Mouse (Mus musculus) gastrocnemius, adult 8-10 months (tissue): Measurements from ENCODE around the gene Sgms1. TPM values are rescaled to one million over a fixed set of nuclear protein-coding genes. Genes with fewer than 3 reads are reported as not detected.

ENCODE experiments used
- DNase-seq, 2 experiments: peaks; one replicate each; pipeline ENCODE4 v3.0.0; 2022; ENCODE audit warnings: low spot score in 2 of 2
- total RNA-seq, 4 experiments: library from RNA; stranded (reverse); gene quantifications; 2 replicates each; pipeline ENCODE4 v1.2.4; 2022

The Sgms1 gene
- total RNA-seq: 10 to 100 TPM; 57.6 to 68.1 (median 61.3) TPM

DNA sequence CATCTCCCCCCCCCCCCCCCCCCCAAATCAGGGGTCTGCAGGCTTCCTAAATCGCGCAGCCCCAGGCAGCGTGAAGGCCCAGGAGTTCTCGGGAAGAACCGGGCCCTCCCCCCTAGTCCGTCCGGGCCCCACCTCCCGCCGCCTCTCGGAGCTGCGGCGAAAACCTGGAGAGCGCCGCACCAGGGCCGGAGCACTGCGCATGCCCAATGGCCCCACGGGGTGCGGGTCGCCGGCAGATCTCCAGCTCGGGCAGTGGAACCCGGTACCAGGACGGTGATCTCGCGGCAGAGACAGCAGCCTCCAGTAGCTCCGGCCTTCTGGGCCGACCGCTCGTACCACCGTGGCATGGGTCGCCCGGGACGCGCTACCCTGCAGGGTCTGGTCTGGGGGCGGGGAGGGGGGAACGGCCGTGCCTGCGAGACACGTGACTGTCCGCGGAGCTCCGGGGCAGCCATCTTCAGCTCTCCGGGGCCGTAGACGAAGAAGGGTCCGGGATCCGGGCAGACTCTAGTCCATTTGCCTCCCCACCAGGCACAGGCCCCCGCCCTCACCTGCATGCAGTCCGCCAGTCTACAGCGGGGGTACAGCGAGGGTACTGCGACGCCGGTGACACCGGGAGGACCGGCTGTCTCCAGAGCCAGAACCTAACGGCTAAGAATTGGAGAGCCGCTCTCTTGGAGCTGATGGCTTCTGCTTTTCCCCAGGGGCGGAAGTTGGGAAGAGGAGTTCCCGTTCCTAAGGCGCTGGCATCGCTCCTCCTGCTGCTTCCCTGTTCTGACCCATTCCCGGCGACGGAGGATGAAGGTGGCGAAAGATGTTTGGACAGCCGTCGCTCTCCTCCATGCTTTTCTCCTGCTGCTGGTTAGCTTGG lies at the start of gene Sgms1:
Sgms1 (minus strand) TSS at position 714 of the 871 bp plus-strand sequence.
- DNase-seq: peak; percentile 76 to 88

DNA sequence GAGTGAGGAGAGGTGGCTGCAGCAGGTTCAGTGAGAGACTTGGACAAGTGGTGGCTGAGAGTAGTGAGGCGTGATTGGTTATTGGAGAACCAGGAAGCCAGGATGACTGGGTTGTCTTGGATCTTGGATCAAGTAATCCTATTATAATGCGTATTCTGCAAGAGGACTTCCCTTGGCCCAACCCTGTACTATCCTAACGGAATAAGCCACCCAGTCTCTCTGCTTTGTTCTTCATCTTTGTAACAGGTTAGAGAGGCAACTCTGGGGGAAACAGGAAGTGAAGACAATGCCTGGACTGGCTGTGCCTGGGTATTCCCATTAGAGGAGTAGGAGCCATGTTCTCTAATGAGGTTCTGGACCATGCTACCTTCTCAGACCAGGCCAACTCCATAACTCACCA lies 36.3 kb upstream of the Sgms1 start:
- no peak for DNase-seq

DNA sequence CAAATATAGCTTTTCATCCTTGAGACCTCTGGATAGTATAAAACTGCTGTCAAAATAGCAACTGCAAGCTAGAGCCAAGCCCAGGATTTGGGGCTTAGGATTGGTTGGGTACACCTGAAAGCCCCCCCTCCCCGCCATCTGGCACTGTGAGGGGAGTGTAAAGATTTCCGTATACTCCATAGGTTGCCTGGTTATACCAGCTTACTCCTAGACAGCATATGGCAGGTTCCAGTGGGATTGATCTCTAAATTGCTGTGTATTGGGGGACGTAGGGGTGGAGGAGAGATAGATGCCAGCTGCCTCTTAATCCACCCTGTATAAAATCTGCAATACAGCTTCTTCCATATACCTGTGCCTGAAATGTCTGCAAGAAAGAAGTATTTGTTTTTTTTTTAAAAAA lies 35.2 kb upstream of the Sgms1 start:
- DNase-seq: no peak

DNA sequence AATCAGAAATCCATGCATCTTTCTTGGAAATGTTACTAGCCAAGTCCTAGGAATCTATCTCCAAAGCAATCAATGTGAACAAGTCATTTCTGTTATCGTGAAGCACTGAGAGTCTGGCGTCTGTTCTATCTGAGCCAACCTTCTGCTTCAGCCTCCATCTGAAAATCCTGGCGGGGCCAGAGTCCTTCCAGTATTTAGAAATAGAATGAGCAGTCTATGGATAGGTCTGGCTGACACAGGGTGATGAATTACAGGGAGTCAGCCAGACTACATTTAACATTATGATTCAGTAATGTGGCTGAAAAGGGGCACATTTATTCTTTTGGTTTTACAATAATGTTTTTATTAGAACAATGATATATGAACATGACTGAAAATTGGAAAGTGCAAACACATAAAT lies 29.6 kb upstream of the Sgms1 start:
- no peak for DNase-seq

DNA sequence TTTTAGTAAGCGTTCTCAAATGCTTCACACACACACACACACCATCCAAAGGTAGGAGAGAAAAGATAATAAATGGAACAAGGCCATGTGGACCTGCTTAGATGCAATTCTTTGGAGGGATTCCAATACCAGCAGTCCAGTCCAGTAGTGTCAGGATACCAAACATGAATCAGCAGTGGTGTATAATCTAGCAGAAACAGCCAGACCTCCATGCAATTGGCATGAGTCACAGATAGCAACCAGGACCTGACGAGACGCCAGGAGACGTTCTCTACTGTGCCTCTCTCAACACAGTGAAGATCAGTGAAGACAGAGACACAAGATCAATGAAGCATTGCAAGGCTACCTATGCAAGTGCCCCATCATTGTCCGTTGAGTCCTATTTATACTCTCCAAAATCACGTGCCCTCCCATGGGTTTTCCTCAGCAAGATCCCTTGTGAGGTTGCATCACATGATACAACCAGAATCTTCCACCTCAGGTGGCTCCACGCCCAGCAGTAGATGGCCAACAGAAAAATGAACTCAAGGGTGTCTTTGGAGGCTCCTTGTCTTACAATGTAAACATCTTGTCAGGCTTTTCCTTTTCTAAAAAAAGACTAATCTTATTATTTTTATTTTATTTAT lies 27.3 kb upstream of the Sgms1 start:
- no peak for DNase-seq

DNA sequence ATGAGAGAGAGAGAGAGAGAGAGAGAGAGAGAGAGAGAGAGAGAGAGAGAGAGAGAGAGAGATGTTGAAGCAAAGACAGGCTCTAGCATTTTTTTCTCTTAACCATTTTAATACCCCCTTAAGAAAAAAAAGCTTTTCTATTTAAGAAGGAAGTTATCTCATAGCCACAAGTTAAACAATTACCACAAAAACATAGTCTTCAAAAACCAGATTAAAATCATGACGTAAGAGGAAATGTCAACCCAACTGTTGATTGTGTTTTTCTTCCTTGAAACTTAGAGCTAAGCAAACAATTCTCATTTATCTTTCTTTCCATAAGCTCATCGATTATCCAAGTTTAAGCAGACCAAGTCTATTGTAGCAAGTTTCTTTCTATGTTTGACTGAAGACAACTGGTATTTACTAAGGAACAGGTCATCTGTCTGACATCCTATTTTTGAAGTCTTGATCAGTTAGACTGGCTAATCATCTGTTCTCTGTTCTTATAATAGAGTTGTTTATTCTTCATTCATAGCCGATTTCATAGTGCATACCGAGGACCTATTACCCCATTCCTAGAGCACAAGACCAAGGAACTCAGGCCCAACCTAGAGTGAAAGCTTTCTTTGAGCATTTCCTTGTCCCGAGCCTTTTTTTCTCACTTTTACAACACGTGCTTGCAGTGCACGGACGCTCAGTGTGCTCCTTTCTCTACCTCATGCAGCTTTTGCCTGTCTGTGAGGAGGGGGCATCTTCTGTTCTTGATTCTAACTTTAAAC lies 20.3 kb upstream of the Sgms1 start:
- DNase-seq: no peak

DNA sequence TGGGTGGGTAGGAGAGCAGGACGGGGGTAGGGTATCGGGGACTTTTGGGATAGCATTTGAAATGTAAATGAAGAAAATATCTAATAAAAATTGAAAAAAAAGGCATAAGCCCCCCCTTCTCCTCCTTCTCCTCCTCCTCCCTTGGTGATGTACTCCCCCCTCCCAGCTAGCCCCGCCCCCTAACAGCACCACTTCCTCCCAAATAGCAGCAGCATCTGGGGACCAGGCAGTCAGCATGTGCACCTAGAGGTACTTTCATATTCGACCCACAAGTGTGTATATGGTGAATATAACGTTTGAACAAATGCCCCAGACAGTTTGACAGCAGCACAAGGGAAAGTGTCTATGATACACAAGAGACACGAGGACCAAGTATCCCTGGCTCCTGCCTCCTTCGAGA lies 17.2 kb upstream of the Sgms1 start:
- DNase-seq: no peak

DNA sequence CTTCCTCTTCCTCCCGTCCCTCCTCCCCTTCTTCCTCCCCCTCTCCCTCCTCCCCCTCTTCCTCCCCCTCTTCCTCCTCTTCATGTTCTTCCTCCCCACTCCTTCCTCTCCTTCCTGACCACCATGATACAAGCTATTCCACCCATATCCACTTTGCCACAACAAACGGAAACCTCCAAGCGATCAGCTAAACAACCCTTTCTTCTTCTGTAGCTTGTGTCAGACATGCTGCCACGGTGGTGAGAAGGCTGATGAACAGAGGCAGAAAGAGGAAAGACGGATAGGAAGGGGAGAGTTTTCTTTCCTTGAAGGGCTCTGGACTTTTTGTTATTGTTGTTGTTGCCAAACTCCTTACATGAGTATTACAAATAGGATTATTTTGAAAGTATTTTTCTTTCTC lies 14.9 kb upstream of the Sgms1 start:
- no peak for DNase-seq

DNA sequence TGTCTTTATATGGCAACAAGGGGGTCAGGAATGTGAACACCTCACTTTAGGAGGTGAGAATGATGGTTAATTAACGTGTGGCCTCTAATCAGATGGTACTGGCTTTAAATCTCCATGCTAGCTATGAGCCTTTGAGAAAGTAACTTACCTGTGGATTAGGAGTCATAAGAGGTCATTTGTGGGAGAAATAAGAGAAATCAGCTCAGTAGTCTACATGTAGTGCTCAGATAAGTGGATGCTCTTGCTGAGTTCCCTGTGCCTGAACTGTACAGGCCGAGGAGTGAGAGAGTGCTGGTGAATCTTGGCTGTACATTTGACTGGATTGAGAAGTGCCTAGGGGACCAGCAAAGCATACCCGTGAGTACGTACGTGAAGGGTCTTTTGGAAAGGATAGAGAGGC lies 14.3 kb upstream of the Sgms1 start:
- DNase-seq: no peak

DNA sequence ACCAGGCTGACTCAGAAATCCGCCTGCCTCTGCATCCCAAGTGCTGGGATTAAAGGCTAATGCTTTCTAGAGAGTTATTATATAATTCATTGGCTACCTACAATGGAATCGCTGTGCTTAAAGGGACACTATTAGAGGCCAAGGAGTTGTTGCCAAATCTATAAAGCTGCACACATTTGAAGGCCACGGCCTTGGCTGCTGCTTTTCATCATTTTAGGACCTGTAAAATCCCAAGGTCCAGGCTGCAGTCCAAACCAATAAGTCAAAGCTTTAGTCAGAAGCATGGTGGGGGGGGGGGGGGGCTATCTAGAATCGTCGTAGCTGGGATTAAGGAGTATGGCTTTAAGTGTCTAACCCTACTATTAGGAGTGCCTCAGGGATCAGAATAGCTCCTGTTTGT lies 9.0 kb upstream of the Sgms1 start:
- no peak for DNase-seq

DNA sequence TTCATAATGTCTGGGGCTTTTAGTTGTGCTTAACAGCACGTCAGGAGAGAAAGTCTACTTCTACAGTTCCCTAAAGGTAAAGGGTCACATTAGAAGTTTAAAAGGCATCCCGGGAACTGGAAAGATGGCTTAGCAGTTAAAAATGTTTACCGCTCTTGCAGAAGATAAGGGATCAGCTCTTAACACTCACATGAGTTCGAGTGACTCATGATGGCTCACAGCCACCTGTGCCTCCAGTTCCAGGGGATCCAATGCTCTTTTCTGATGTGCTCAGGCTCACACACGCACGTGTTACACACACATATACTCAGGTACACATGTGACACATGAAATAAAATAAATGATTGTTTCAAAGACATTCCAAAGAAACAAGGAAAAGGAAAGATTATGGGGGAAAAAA lies 6.8 kb upstream of the Sgms1 start:
- DNase-seq: no peak

DNA sequence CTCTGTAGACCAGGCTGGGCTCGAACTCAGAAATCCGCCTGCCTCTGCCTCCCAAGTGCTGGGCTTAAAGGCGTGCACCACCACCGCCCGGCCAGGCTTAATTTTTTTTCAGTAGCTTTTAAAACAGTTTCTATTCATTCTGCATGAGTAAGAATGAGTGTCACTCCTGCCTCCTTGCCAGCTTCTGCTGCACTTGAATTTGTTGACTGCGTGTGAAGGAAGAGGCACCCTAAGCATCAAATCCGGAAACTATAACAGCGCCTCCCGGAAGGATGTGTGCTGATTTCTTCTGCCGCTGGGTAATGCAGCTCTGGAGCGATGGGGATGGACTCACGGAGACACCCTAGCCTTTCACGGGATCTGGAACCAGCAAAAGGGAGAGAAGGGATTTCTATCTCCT lies 5.3 kb upstream of the Sgms1 start:
- DNase-seq: no peak

DNA sequence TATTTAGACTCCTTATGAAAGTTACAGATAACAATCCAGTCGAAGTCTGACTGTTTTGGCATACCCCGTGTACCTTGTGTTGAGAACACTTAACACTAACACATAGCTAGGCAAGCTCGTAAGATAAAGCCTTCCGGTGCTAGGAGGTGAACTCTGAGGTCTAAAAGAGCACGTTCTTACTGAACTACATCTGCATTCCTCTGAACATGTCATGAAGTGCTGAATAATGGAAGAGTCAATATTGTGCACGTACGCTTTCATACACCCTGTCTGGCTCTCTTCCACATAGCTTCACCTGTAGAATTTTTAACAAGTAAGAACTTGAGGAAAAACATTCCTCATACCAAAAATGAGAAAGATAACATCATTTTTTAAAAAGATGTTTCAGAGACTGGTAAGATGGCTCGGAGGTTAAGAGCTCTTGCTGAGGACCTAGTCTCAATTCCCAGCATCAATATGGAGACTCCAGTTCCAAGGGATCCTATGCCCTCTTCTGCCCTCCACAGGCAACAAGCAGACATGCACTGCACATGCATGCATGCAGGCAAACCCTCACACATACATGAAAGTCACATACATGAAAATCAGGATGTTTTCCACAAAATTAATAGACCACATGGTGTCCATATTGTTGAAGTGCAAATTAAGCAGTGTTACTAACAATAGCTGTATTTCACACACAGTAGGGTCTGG lies 4.4 kb upstream of the Sgms1 start:
- DNase-seq: no peak

DNA sequence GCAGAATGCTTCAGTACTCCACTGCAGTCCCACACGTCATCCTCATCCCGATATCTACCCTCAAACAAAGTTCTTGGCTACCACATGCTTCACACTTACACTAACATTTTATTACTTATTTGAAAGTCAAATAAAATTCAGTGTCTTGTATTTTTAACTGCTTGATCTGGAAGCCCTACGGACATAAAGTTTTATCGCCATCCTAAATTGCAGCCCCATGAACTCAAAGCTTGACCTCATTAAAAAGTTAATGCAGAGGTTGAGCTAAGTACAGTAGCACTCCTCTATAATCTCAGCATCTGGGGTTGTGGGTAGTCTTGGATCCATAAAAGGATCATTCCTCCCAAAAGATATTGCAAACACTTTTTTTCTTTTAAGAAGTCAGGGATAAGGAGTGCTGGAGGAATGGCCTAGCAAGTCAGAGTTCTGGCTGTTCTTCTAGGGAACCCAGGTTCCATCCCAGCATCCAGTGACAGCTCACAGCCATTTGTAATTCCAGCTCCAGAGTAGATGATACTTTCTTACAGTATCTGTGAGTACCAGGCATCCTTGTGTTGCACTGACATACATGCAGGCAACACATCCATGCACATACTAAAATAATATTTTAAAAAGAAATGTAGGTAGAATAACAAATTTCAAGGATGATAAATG lies 3.7 kb upstream of the Sgms1 start:
- no peak for DNase-seq

DNA sequence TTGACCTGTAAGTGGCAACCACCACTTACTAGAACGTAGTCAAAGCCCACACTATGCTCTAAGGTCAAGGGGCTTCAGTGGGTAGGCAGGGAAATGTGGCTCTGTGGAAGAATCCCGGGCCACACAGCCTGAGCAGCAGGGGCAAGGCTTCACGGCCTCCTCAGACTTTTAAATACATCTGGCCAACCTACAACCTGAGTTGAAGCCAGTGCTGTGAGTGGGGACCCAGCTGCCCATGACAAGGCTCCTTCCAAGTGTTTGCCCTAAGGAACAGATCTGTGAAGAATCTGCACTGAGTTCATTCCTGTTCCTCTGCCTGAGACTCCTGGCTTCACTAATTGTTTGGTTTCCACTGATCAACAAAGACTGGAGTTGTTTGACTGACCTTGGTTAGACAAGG lies 1.9 kb upstream of the Sgms1 start:
- no peak for DNase-seq

DNA sequence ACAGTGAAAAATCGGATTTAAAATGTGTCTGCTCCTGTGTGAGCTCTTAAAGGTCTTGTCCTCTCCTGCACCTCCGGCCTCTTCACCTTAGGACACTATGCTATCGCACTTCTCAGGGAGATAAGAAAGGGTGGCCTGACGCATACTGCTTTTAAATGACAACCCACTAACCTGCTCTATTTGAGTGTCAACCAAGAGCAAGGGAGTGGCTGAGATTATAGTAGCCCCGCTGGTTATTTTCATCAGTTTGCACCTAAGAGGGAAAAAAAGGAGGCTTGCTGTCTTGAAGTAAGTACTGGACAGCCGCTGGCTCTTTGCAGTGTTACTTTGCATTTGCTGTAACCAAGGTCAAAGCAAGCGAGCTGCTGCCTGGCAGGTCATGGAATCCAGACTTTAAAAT lies 602 bp upstream of the Sgms1 start:
- DNase-seq: no peak

DNA sequence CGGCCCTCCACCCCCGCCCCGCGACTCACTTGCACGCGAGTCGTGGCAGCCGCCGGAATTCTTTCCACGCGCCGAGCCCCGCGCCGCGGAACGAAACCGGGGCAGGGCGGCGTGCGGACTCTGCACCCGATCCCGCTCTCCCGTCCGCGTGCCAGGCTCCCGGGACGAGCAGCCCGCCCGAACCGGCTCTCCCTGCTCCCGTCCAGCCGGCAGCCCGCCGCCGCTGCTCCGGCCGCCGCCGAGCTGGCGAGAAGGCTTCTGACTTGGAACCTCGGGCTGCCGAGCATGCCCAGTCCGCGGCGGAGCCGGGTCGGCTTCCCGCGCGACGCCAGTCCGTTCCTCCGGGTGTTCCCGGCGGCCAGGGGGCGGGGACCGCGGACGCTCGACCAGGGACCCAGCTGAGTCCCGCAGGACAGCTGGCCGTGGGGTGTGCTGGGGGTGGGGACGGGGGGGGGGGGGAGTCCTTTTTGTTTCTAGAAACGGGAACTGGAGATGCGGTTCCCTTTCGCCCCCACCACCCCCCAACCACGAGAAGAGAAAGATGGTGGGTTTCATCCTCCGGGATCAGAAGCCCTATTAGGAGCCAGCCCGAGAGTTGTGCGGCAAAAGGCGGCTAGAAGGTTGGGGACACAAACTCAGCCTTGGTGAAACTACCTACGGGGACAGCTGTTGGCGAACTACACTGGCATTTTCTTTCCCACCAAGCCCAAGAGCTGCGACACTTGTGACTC lies 1.2 kb downstream of the Sgms1 start:
- DNase-seq: peak; percentile 91 to 94

DNA sequence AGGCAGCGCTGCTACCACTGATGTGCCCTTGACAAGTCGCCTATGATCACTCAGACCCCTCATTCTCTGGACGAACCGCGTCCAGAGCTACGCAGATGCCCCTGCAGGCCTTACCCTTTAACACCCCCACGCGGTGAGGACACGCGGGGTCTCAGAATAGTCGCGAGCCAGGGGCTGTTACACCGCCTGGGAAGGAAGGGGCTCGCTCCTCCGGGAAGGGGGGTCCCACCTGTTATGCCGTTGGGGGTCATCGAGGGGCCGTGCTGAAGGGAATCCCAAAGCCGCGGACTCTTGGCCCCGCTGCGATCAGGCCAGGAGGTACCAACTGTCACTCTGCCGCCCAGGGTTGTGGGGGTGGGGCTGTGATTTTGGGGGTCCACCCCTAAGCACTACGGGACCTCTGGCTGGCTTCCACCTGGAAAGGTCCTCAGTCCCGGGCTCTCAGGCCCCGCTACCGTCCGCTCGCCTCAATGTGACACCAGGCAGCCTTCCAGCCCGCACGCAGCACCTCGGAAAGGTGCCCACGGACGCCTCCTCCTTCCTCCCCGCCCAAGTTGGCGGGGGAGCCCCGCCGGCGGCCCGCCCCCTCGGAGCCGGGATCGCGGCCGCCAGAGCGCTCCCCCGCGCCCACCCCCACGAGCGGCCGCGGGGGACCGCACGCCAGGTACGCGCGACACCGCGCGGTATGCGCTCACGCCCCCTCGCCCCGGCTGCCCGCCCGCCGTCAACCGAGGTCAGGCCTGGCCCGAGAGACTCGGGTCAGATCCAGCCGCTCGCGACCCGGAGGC lies 1.9 kb downstream of the Sgms1 start:
- peak; percentile 67 to 76 for DNase-seq

DNA sequence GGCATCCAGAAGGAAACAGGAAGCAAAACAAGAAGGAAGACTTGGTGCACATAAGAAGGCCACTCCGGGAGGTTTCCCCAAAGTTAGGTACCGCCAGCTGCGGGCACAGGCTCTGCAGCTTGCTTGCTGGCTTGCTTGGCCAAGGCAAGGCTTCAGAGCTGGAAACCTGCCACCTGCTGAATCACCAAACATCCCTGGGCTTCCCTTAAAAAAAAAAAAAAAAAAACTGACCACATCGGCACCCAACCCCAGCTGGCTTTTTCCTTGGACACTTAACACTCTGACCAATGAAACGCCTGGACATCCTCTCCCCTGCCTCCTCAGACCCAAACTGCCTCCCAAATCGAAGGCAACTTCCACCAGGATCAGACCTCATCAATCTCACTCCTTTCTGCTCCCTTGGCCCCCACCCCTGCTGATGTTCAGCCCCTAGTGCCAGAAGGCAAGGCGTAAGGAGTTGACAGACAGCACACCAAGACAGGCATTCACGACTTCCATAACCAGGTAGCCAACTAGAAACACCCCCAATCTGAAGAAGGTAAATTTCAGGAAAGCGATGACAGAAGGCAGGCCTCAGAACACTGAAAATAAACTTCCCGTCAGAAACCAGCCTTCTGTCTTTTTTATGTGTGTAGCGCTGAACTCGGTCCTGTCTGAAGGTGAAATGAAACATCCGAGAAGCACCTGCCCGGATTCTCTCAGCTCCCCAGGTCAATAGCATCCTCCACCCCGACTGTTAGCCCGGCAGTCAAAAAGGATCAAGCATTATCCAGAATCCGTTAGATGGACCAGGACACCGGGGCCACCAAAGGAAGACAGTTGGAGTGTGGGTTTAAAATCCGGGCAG lies 2.7 kb downstream of the Sgms1 start:
- peak; percentile 82 for DNase-seq
